Mouse (Mus musculus): ENCODE measurements around the gene Pop4. TPM values are rescaled to one million over a fixed set of nuclear protein-coding genes. Genes with fewer than 3 reads are reported as not detected.
"Not testable (repeated sequence)": the region's sequence is repeated elsewhere in the genome, so short reads cannot be mapped to it uniquely, and the experiment has no call there.

The Pop4 gene
- 74.4 and 75.2 TPM in 2 replicates for polyA plus RNA-seq (2015; fragmentation: Nextera tagmentation; extraction: Ambion mirVana)

DNA sequence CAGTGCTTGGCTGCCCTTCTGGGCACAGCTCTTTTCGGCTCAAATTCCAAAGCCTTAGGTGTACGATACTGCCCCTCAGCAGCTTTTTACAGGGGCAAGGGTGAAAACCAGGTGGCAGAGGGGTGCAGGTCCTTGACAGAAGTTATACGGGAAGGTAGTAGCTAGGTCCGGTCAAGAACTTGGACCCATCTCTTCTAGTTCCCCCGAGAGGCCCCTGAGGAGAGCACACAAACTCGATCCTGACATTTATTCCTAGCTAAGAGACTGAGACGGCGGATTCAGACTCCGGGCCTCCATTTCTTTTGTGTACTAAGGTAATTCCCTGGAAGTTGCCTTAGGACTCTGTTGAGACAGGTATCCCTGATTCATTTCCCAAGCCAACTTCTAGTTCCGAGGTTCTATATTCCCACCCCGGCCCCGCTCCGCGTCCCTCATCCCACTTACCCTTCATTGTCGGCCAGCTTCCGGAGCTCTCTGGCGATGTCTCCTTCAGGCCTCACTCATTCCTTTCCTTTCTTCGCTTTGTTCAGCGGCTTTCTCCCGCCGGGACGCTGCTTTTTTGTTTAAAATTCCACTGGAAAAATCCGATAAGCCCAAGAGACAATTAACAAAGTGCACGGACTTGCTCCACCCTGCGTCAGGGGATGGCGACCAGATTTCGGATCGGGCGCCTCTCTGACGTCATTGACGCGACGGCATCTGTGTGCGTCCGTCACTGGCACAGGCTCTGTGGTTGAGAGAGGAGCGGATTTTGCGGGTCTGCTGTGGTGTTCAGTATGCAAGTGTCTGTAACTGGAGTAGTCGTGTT lies at the start of gene Pop4:
Gene Pop4, minus strand, starts transcription at position 721 of the 808 bp plus-strand sequence.
- H3K4me3 ChIP-seq (ENCODE audit: low read length) = peak within 1 kb of the TSS; percentile 62
- WGBS = under 1% methylated on average over 38 of the region's 38 CpGs
- H3K4me1 ChIP-seq (ENCODE audit: control insufficient read depth, insufficient read depth, low read depth, low read length) = peaks cover 12% of the 10 kb centered on the region

DNA sequence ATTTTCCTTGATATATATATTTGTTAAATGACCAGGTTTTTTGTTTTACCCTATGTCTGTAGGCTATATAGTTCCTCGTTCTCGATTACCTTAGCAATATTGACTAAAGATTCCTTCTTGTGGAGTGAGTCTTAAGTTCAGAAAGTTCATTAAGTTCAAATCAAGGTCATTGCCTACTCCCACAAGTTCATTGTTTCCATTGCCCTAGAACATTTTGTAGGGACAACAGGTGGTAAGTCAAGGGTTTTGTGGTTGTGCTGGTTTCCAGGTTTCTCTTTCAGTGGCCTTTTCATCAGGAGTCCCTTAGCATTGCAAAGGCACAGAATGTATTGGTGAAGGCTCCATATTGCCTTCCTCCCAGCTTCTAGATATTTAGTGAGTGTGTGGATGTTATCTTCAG lies 49.4 kb upstream of the Pop4 start:
- H3K9me3 ChIP-seq (ENCODE audit: control insufficient read depth, low read length) = no peaks in the 10 kb centered on the region
- no peaks in the 10 kb centered on the region for H3K27me3 ChIP-seq (replicated peaks; ENCODE audit: control insufficient read depth, insufficient read depth, low read length)
- H3K27ac ChIP-seq (ENCODE audit: low read depth, low read length) = no peak overlapping the region
- no peak overlapping the region for H3K4me3 ChIP-seq (ENCODE audit: low read length)
- no peak for ATAC-seq
- no peak overlapping the region for H3K4me2 ChIP-seq (ENCODE audit: low read length)
- H3K36me3 ChIP-seq (ENCODE audit: control insufficient read depth, insufficient read depth, low read length) = no peaks in the 10 kb centered on the region
- no peaks in the 10 kb centered on the region for H3K4me1 ChIP-seq (ENCODE audit: control insufficient read depth, insufficient read depth, low read depth, low read length)
- 93% methylated on average over 2 of the region's 2 CpGs for WGBS
- H3K9ac ChIP-seq (ENCODE audit: low read depth, low read length) = no peak overlapping the region

More for the DNA sequence above, at the start of gene Pop4:
- Histone ChIP-seq H3K9me3 (ENCODE audit: control insufficient read depth, low read length) (no peaks in the 10 kb centered on the region), H3K4me2 (ENCODE audit: low read length) (peak within 1 kb of the TSS; percentile 89), H3K36me3 (ENCODE audit: control insufficient read depth, insufficient read depth, low read length) (peaks cover 12% of the 10 kb centered on the region; the same call in 1 of the 2 replicates), H3K9ac (ENCODE audit: low read depth, low read length) (peak within 1 kb of the TSS; percentile 78), H3K27ac (ENCODE audit: low read depth, low read length) (peak within 1 kb of the TSS; percentile 76), H3K27me3 (replicated peaks; ENCODE audit: control insufficient read depth, insufficient read depth, low read length) (no peaks in the 10 kb centered on the region)
- peak; percentile 96 for ATAC-seq

DNA sequence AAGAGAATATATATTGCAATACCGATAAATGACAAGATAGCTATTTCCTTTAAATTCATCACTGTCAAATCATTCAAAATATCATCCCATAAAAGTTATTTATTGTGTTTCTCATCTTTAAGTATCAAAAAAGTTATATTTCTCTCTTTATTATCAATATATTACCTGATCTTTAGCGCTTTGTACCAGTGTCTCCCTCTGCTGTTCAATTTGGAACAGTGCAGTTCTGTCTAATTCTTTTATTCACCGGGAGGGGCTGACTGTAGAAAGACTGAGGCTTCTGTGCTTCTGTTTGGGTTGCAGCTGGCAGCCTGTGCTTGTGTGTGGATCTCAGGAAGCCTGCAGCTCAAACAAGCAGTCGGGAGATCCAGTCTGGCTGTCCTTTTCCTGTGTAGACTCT lies 11.0 kb upstream of the Pop4 start:
- not testable (repeated sequence) for H3K27me3 ChIP-seq (replicated peaks; ENCODE audit: control insufficient read depth, insufficient read depth, low read length); H3K9me3 ChIP-seq (ENCODE audit: control insufficient read depth, low read length); H3K9ac ChIP-seq (ENCODE audit: low read depth, low read length); ATAC-seq; H3K4me1 ChIP-seq (ENCODE audit: control insufficient read depth, insufficient read depth, low read depth, low read length); H3K36me3 ChIP-seq (ENCODE audit: control insufficient read depth, insufficient read depth, low read length); H3K4me2 ChIP-seq (ENCODE audit: low read length); H3K4me3 ChIP-seq (ENCODE audit: low read length); H3K27ac ChIP-seq (ENCODE audit: low read depth, low read length)
- 24% methylated on average over 4 of the region's 4 CpGs for WGBS

DNA sequence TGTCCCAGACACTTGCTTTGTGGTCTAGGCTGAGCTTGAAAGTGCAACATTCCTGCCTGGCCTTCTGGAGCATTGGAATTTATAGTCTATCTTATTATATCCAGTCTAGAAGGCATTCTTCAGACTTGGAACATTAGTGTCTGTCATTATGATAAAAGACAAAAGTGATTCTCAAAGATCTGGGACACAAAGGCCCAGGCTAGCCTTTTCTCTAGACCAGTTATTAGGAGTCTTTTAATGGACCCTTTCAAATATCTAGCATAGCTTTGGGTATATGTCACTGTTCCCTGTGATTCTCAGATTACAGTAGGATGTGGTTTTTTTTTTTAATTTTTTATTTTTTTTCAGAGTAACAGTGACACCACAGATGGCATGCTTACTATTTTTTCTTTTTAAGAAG lies 1.3 kb upstream of the Pop4 start:
- Histone ChIP-seq H3K4me3 (ENCODE audit: low read length) (no peak overlapping the region), H3K36me3 (ENCODE audit: control insufficient read depth, insufficient read depth, low read length) (0 out of 2 replicates have a peak, but pooled peaks cover under 1% of the 10 kb centered on the region), H3K9me3 (ENCODE audit: control insufficient read depth, low read length) (no peaks in the 10 kb centered on the region), H3K27ac (ENCODE audit: low read depth, low read length) (no peak overlapping the region), H3K27me3 (replicated peaks; ENCODE audit: control insufficient read depth, insufficient read depth, low read length) (no peaks in the 10 kb centered on the region), H3K9ac (ENCODE audit: low read depth, low read length) (no peak overlapping the region), H3K4me2 (ENCODE audit: low read length) (no peak overlapping the region), H3K4me1 (ENCODE audit: control insufficient read depth, insufficient read depth, low read depth, low read length) (peaks cover 12% of the 10 kb centered on the region)
- ATAC-seq = no peak

DNA sequence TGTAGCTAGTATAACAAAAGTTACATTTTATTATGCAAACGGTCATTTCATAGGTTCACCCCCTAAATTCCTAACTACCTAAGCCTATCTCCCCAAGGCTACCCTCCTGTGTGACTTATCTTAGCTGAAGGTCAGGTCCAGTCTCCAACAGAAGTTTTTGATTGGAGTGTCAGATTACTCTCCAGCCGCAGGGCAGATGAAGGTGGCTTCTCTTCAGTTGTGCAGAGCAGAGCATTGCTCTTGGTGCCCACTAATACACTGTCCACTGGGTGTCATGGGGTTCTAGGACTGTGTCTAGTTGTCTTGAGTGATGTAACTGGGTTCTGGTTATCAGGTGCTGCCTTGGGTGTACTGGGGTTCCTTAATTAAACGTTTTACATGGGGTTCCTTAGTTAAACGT lies 636 bp upstream of the Pop4 start:
- H3K9me3 ChIP-seq (ENCODE audit: control insufficient read depth, low read length) = no peaks in the 10 kb centered on the region
- 0 out of 2 replicates have a peak, but pooled peaks cover 8% of the 10 kb centered on the region for H3K36me3 ChIP-seq (ENCODE audit: control insufficient read depth, insufficient read depth, low read length)
- no peak overlapping the region for H3K27ac ChIP-seq (ENCODE audit: low read depth, low read length)
- H3K27me3 ChIP-seq (replicated peaks; ENCODE audit: control insufficient read depth, insufficient read depth, low read length) = no peaks in the 10 kb centered on the region
- H3K9ac ChIP-seq (ENCODE audit: low read depth, low read length) = peak overlapping the region; percentile 78
- peaks cover 12% of the 10 kb centered on the region for H3K4me1 ChIP-seq (ENCODE audit: control insufficient read depth, insufficient read depth, low read depth, low read length)
- H3K4me2 ChIP-seq (ENCODE audit: low read length) = peak overlapping the region; percentile 89
- peak; percentile 51 for ATAC-seq
- 11% methylated on average over 4 of the region's 4 CpGs for WGBS
- H3K4me3 ChIP-seq (ENCODE audit: low read length) = peak overlapping the region; percentile 62

DNA sequence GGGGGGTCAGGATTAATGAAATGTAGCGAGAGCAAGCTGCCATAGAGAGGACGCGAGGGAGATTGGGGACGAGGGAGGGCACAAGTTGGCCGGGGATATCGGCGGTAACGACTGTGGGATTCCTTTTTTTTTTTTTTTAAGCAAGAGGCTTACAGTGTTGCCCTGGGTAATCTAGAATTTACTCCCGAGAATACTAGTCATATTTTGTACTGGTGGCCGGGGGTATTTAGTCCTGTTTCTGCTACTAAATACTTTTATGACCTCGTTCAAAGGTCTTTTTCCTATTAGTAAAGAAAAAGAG lies 238 bp upstream of the Pop4 start:
- ATAC-seq = no peak; the same call in 1 of the 2 replicates
- Histone ChIP-seq H3K36me3 (ENCODE audit: control insufficient read depth, insufficient read depth, low read length) (0 out of 2 replicates have a peak, but pooled peaks cover 9% of the 10 kb centered on the region), H3K4me2 (ENCODE audit: low read length) (peak overlapping the region; percentile 89), H3K9ac (ENCODE audit: low read depth, low read length) (peak overlapping the region; percentile 78), H3K9me3 (ENCODE audit: control insufficient read depth, low read length) (no peaks in the 10 kb centered on the region), H3K27me3 (replicated peaks; ENCODE audit: control insufficient read depth, insufficient read depth, low read length) (no peaks in the 10 kb centered on the region), H3K4me3 (ENCODE audit: low read length) (peak overlapping the region; percentile 62), H3K27ac (ENCODE audit: low read depth, low read length) (peak overlapping the region; percentile 76), H3K4me1 (ENCODE audit: control insufficient read depth, insufficient read depth, low read depth, low read length) (peaks cover 12% of the 10 kb centered on the region)
- 0% methylated on average over 11 of the region's 11 CpGs for WGBS

DNA sequence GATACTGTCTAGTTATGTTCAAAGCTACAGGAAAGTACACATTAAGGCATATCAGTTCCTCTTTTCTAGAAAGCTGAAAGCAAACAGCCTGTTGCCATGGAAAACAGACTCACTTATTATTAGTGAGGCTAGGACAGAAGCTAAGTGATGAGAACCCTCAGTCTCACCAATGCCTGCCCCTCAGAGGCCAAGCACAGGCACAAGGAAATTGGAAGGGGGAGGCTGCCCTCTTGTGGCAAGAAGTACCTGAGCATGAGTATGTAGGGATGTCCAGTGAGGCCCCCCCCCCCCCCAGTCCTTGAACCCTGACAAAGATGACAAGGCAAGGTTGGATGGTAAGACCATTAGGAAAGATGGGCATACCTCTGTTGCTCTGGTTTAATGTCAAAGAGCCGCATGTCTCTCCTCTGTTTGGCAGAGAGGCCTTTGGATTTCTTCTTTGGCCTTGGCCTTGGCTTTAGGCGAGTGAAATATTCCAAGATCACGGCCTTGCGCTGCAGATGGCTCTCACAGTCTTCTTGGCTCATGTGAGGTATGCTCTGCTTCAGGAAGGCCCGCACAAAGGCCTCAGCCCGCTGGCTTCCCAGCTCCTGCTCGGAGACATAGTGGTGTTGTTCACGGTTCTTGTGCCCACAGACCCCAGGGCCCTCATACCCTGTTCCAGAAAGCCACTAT lies 4.1 kb downstream of the Pop4 start:
- WGBS = 92% methylated on average over 8 of the region's 8 CpGs
- H3K9ac ChIP-seq (ENCODE audit: low read depth, low read length) = no peak overlapping the region
- H3K36me3 ChIP-seq (ENCODE audit: control insufficient read depth, insufficient read depth, low read length) = peaks cover 45% of the 10 kb centered on the region

DNA sequence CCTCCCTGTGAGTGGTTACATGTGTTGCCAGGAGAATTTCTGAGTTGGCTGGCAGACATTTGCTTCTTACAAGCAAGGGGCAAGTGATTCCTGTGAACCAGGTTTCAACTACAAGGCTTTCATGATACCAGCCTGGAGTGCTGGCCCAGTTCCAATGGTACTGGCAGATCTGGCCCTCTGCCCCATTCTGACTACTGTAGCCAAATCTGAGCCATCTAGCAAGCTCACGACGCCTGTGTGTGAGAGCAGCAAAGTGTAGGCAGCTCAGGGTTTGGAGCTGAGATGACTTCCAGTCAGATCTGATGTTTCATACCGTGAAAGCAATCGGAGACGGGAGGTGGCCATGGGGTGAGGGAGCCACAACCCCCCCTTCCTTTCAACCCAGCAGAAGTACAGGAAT lies 8.8 kb downstream of the Pop4 start:
- no peak overlapping the region for H3K9ac ChIP-seq (ENCODE audit: low read depth, low read length)
- H3K4me2 ChIP-seq (ENCODE audit: low read length) = no peak overlapping the region
- ATAC-seq = no peak
- no peaks in the 10 kb centered on the region for H3K27me3 ChIP-seq (replicated peaks; ENCODE audit: control insufficient read depth, insufficient read depth, low read length)
- no peaks in the 10 kb centered on the region for H3K4me1 ChIP-seq (ENCODE audit: control insufficient read depth, insufficient read depth, low read depth, low read length)
- H3K27ac ChIP-seq (ENCODE audit: low read depth, low read length) = no peak overlapping the region
- no peak overlapping the region for H3K4me3 ChIP-seq (ENCODE audit: low read length)
- 80% methylated on average over 5 of the region's 5 CpGs for whole genome bisulfite sequencing
- no peaks in the 10 kb centered on the region for H3K9me3 ChIP-seq (ENCODE audit: control insufficient read depth, low read length)
- peaks cover 47% of the 10 kb centered on the region for H3K36me3 ChIP-seq (ENCODE audit: control insufficient read depth, insufficient read depth, low read length)

More for the DNA sequence above, 4.1 kb downstream of the Pop4 start:
- no peak overlapping the region for H3K4me2 ChIP-seq (ENCODE audit: low read length)
- H3K9me3 ChIP-seq (ENCODE audit: control insufficient read depth, low read length) = no peaks in the 10 kb centered on the region
- H3K4me1 ChIP-seq (ENCODE audit: control insufficient read depth, insufficient read depth, low read depth, low read length) = peaks cover 12% of the 10 kb centered on the region
- ATAC-seq = no peak
- no peak overlapping the region for H3K27ac ChIP-seq (ENCODE audit: low read depth, low read length)
- no peaks in the 10 kb centered on the region for H3K27me3 ChIP-seq (replicated peaks; ENCODE audit: control insufficient read depth, insufficient read depth, low read length)
- H3K4me3 ChIP-seq (ENCODE audit: low read length) = no peak overlapping the region

DNA sequence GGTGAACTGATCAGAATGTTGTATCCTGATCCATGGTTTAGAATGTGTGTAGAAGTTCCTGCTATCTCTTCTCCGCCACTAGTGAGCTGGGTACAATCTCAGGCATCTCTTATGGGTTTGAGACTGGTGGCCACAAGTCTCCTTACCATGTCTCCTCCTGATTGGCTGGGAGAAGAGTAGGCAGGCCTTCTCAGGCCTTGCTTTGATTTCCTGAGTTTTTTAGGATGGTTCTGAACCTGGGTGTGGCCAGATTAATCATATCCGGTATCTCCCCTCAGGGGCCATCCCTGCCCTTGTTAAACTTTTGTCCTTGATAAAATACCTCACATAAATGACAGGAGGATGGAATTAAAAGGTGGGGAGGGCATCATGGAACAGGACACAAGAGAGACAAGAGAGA lies 11.6 kb downstream of the Pop4 start:
- Histone ChIP-seq H3K27ac (ENCODE audit: low read depth, low read length) (no peak overlapping the region), H3K4me1 (ENCODE audit: control insufficient read depth, insufficient read depth, low read depth, low read length) (no peaks in the 10 kb centered on the region), H3K4me2 (ENCODE audit: low read length) (no peak overlapping the region), H3K36me3 (ENCODE audit: control insufficient read depth, insufficient read depth, low read length) (peaks cover 25% of the 10 kb centered on the region), H3K27me3 (replicated peaks; ENCODE audit: control insufficient read depth, insufficient read depth, low read length) (no peaks in the 10 kb centered on the region), H3K9me3 (ENCODE audit: control insufficient read depth, low read length) (no peaks in the 10 kb centered on the region), H3K4me3 (ENCODE audit: low read length) (no peak overlapping the region), H3K9ac (ENCODE audit: low read depth, low read length) (no peak overlapping the region)
- ATAC-seq = no peak
- 92% methylated on average over 2 of the region's 2 CpGs for whole genome bisulfite sequencing

Data from hindbrain, embryonic 16.5 days (tissue).